Mouse (Mus musculus): ENCODE data around the gene Iffo2.

The Iffo2 gene

DNA sequence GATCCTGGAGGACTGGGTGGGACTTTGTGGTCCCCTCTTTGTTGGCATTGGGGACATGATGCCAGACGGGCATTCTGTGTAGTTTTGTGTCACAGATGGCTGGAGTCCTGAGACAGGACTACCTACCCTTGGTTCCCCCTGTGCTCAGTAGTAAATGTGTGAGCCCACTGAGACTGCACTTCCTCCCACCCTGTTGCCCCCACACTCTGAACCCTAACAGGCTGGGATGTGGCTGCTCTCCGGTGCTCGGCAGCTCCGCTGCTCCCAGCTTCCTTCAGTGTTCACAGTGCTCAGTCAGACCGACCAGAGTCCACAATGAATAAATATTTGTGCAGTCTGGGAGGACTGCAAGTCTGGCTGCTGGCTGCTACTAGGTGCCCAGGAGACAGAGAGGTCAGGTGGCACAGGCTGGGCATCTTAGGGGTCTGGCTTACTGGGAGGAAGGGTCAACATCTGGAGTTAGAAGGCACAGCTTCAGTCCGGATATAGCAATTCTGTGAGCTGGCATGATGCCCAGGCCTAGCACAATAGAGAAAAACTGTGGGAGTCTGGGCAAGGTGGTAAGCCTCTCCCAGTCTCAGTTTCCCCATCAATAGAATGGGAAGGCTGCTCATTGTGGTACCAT, 51.2 kb downstream of the Iffo2 start:
- no peak for DNase-seq (ENCODE audit: low spot score in 2 of 2)

DNA sequence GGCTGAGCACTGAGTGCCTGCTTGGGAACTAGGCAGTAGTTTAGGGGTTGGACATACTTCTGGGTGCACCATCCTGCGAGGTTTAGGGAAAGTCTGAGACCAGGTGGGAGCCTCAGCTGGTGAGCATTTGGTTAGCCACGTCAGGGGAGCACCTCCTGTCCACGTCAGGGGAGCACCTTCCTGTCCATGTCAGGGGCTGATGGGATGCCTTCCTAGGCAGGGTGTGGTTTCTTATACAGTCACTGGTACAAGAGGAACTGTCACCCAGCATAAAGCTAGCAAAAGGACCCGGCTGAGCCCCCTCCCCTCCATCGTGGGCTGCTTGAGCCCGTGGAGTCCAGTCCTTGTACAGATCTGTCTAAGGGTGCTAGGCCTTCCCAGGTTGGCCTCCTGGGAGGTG, 52.0 kb downstream of the Iffo2 start:
- DNase-seq (ENCODE audit: low spot score in 2 of 2) = no peak

DNA sequence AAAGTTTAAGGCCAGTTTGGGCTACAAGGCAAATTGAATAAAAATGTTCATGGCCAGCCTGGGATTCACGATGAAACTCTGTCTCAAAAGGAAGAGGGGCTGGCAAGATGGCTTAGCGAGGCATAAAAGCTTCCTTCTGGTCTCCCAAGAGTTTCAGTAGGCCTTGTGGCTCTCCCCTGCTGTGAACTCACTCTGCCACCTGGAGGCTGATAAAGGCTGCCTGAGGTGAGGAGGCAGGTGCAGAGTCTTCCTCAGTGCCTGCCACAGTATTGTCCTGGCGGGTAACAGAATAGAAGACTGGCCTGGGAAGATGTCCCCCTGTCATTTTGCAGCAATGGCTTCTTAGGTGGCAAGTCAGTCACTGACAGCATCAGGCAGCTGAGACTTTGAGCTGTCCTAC, 52.6 kb downstream of the Iffo2 start:
- DNase-seq (ENCODE audit: low spot score in 2 of 2) = no peak

DNA sequence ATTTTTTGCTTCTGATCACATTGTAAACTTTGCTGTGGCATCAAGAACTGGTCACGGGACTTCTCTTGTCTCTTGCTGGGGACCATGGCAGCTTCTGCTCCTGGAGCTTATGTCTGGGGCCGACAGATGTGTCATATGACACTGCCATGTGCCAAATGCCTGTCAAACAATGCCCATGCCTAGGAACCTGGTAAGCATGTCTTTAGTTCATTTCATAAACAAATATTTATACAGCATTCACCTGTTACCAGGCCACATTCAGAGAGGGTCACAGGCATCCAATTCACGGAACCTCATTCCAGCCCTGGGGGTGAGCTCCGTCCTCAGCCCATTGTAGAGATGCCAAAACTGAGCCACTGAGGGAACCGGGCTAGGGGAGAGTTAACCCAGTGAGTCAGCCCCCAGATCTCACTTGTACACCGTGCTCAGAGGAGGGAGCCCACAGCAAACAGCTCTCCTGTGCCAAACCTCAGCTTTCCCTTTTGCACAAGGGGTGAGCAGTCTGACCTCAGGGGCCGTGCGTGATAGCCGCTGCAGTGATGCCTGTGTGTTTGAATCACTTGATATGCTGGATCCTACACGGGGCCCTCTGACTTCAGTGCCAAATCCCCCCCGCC, 53.4 kb downstream of the Iffo2 start:
- DNase-seq (ENCODE audit: low spot score in 2 of 2) = no peak

DNA sequence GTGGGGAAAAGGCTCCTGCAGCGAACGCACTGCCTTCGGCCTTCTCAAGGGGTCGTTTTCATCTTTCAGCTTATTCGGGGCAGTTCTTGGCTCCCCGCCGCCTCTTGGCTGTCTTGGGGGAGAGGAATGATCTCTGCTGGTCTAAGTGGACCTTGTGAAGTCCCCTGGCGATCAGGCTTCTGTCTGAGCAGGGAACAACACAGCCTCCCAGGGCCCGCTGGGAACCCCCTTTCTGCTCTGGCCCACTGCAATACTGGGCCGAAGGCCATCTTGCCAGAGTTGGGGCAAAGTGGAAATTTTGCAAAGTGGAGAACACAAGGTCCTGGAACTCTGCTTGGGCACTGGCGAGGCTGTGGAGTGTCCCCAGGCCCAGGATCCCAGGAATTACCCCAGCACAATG, 54.4 kb downstream of the Iffo2 start:
- DNase-seq (ENCODE audit: low spot score in 2 of 2) = no peak

DNA sequence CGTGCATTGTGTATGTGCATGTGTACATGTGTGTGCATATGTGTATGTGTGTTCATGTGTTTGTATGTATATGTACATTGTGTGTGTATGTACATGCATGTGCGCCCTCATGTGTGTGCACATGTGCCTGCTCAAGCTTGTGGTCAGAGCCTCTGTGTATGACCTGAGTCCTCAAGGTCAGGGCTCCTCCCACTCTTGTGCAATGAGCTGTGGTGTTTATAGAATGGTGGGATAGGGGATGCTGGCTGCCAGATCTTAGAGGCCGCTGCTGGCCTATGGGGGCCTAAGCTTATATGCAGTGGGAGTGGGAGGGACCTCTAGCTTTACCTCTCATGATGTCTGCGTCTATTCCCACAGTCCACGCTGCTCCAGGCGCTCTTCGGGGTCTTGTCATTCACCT, 55.4 kb downstream of the Iffo2 start:
- DNase-seq (ENCODE audit: low spot score in 2 of 2) = no peak

DNA sequence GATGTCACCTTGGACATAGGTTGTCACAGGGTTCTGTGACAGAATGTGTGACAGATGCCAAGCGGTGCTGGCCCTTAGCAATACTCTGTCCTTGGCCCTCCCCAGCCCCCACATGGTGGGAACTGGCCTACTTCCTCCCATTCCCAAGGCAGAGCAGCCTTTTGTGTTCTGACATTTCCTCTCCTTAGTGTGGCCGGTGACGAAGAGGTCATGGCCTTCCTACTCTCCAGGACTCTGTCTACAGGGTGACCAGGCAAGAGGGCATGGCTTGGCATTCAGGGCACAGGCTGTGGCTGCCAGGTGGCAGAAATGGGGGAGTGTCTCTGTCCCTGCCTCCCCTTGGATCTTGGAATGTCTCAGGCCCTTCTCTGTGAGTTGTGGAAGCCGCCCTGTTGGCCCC, 57.0 kb downstream of the Iffo2 start:
- DNase-seq (ENCODE audit: low spot score in 2 of 2) = no peak

DNA sequence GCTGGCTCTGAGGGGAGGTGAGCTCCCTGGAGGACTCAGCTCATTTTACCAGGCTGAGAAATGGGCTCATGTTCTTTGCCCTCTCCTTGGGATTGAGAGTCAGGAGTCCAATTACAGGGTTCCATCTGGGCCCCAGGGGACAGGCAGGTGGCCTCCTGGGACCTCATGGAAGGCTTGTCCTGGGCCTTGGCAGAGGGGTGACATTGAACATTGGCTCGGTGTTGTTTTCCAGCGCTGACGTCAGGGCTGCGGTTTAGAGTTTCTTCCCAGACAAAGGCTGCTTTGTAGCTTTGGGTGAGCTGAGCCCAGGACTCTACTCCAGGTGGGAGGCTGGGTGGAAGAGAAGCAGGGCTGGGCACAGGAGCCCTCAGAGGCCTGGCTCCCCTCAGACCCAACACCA, 57.4 kb downstream of the Iffo2 start:
- no peak for DNase-seq (ENCODE audit: low spot score in 2 of 2)

DNA sequence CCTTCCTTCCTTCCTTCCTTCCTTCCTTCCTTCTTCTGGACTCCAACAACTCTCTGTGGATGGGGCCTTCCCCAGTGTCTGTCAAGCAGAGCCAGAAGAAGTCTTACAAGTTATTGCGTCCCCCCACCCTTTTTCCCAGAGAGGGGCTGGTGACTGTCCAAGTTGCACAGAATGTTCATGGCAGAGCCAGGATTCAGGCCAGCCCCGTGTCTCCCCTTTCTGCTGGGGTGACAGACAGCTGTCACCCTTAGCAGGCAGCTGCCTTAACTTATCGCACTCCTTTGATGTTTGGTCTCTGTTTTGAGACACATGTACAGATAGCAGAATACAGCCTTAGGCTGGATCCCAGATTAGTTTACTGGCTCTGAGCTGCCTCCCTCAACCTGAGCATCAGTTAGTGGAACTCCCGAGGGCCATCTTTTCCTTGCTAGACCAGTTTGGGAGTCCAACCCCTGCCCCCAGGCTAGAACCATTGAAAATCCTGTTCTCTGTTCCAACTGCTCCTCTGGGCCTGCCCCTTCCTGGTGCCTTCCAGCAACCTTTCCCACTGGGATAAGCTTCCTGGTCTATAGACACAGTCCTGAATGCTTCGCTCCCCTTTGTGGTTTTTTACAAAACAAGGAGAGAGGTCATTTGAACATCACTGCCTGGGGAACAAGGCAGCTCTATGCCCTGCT, 59.1 kb downstream of the Iffo2 start:
- DNase-seq (ENCODE audit: low spot score in 2 of 2) = no peak

DNA sequence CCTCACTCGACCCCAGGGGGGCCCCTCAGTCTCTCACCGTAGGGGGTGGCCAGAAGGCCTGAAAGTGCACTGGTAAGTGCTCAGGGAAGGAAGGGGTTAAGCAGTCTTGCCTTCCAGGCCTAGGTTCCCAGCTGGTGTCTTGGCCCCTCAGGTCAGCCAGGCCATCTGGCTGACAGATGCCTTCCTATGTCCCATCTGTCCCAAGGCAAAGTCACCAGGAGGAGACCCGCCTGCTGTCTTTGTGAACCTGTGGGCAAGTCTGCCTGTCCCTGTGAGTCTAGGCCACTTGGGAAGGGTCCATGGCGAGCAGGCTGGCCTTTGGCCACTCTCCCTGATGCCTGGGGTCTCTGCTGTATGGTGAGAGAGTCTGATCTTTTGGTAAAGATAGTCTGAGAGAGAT, 60.1 kb downstream of the Iffo2 start:
- no peak for DNase-seq (ENCODE audit: low spot score in 2 of 2)

DNA sequence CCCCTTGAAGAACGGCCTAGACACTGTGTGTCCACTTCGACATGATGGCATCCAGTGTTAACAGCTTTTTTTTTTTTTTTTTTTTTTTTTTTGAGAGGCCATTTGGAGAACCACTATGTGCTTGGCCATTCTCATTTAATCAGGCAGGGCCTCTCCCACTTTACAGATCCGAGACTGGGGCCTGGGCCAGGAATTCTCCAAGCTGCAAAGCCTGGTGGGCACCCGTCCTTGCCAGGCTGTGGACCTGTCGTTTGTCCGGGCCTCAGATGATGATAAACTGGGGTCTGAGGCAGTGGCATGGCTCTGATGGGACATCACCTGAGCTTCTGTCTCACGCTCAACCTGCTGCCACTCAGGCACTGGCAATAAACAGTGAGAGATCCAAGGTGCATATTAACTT, 62.5 kb downstream of the Iffo2 start:
- DNase-seq (ENCODE audit: low spot score in 2 of 2) = no peak

DNA sequence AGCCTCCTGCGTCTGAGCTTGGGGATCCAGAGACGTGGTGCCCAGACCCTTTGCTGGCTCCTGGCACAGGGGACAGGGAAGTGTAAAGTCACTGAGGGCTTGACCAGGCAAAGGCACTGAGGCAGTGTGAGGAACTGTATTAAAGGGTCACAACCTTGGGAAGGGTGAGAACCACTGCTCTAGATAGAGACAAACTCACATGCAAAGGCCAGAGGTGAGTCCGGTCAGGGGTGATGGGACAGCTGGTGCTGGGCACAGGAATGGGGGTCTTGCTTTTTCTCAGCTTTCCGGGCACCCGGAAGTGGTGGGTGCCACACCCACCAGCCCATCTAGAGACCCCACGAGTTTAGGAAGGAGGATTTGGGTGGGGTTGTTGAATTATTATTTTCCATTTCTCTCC, 63.0 kb downstream of the Iffo2 start:
- DNase-seq (ENCODE audit: low spot score in 2 of 2) = no peak

DNA sequence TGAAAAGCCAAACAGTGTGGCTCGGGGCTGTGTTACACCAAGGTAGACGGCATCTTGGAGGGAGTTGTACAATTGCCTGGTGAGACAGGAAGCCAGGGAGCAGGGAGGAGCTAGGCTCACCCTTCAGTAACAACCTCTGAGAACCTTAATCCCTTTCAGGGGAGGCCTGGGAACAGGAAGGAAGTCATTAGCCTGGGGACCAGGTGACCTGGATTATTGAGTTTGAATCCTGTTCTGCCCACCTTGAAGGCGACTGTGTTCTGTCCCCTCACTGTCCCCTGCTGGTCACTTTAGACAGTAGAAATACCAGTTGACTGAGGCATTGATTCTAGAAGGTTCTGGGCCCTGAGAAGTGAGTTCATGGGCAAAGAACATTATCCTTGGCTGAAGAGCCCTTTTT, 63.7 kb downstream of the Iffo2 start:
- DNase-seq (ENCODE audit: low spot score in 2 of 2) = no peak

DNA sequence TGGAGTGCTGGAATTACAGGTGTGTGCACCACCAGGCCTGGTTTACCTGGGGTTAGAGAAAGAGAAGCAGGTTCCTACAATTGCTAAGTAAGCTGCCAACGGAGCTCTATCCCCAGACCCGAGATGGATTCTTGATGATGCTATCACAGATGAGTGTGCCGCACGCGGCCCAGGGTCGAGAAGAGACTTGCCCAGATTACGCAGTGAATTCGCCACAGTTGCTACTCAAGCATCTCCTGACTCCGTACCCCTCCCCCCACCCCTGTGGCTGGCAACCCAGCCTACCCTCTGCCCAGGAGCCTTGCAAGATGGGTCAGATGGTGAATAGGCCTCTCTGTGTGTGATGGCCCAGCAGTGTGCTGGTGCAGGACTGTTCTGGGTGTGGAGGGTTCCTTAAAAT, 66.4 kb downstream of the Iffo2 start:
- DNase-seq (ENCODE audit: low spot score in 2 of 2) = no peak

DNA sequence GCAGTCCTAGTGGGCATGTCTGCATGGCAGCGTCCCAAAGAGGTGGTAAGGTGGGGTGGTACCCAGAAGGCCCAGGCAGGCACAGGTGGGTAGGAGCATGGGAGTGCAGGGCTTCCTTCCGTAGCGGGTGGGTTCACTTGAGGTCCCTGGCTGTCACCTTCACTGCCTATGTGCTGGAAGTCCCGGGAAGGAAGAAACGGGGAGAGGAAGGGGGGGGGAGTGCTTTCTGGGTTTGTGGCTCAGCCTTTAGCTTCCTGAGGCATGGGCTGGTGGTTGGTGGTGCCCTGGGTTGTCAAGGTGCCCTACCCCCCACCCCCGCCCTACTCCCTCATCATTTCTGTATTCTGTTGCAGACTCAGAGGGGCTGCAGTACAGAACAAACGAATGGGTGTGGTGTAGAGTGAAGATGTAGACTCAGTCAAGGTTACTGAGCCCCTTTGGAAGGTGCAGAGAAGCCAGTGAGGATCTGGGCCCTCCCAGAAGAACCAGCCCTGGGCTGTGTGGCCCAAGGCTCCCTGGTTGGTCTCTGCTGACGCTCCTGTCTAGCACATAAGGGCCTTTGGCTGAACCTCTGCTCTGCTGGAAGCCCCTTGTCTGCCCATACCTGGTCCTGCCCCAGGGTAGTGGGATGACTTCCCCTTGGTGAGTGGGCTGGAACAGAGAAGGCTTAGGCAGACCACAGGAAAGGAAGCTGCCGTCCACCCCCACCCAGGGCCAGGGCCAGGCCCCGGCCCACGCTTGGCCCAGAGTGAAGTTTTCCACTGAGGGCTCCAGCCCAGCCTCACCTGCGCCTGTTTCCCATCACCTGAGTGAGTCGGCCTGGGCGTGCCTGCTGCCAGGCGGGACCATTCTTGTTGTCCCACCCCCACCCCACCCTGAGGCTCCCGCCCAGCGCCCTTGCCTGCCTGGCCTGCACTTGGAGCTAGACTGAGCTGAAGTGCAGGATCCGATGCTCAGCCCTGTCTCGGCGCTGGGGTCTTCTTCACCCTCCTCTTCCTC, 67.2 kb downstream of the Iffo2 start:
- no peak for DNase-seq (ENCODE audit: low spot score in 2 of 2)

DNA sequence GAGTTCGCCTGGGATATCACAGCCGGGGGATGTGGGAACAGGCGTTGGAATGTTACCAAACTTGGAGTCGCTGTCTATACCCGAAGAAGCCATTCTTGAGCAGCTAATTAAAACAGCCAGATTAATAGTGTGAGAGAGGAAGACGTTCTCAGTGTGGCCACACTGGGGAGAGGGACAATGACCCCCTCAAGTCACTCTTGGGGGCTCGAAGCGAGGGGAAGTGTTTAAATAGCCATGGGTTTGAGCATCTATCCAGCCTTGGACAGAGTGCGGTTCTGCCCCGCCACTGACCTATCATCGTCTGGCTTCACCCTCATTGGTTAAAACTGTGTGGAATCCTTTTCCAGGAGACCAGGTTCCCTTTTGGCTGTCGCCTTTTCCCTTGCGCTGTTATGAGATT, 68.0 kb downstream of the Iffo2 start:
- no peak for DNase-seq (ENCODE audit: low spot score in 2 of 2)

DNA sequence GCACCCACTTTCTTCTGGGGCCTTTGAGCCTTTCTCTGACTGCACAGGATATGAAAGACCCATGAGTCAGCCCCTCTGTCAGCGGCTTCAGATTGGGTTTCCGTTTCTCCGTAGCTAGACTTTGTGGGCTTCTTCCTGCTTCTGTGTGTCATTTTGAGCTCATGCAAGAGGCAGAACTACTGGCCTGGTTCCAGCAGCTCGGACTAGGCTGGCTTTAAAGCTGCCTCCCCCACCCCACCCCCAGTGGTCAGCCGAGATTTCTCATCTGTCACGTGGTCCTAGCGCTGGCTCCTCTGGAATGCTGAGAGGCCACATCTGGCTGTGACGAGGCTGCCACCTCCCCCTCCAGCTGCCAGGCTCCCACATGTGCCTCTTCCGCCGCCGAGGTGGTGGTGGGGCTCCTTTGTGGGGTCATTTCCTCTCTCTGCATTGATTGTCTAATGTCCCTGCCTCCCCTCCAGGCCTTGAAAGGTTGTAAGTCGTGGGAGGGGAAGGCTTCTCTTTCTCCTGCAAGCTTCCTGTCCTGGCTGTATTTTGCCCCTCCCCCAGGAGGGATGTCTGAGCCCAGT, 68.7 kb downstream of the Iffo2 start:
- DNase-seq (ENCODE audit: low spot score in 2 of 2) = peak; percentile 59 to 71

DNA sequence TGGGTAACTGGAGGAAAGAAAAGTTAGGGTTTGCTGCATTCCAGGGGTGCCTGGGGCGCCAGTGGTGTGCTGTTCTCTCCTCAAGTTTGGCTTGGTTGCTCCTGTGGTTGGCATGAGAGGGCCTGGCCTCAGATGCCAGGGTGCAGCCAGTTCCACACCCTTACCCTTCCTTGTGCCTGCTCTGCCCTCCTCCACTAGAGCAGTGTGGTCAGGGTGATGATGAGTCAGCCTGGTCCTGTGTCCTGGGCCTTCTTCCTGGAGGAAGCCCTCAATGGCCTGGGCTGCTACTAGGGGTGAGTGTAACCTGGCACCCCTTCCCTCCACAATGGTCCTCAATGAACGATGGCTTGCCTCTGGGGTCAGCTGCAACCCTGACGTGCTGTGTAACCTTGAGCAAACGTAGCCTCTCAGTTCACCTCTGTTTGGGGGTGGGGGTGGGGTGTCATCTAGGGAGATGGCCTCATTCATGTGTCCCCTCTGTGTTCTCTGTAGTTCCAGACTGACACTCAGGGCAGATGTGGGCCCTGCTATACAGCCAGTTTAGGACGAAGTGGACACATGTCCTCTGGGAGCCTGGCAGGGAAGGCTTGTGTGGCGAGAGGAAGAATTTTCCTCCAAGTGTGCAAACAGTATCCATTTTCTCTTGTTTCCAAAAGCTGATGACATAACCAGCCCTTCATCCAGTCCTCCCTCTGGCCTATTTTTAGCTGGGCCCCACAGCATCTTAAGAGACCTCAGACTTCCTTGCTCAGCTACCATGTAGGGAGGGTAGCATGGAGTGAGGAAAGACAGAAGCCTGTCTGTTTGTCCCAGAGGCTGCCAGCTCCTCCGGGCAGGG, 71.4 kb downstream of the Iffo2 start:
- no peak for DNase-seq (ENCODE audit: low spot score in 2 of 2)

DNA sequence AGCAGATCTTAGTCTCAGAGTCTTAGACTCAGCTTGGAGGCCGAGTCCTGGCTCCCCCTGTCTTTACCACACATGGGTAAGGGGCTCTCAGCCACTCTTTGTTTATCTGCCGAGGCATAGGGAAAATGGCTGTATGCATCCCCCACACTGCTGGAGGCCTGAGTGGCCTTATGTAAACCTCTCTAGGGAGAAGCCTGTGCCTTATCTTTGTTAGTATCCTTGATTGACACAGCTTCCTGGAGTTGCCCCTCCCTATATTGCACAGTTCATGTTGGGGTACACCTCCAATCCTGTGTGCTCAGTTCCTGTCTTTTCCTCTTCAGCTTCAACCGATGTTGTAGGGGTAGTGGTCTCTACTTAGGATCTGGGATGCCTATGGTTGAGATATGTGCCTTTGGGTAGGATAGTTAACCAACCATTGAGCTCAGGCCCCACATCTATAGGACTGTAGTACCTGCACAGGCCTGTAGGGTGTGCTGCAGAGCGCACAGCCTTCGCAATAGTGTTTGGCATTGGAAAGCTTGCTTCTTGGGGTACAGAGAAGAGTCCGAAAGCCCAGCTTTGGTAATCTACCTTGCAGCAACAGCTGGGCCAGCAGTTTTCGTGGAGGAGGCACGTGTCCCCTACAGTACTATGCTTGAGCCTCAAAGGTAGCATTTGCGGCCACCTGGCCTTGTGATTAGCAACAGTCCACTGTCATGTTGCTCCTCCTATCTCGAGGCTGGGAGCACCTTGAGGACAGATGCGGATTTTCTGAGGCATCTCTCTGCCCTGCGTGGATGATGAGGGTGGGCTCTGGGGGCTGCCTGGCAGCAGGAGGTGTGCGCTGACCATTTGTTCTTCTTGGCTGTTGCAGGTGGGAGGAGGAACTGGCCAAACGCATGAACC, 72.3 kb downstream of the Iffo2 start, which contains the start of gene Gm21969:
TSS of gene Gm21969 (plus strand) at position 830 of the 888 bp plus-strand sequence.
- DNase-seq (ENCODE audit: low spot score in 2 of 2) = no peak

DNA sequence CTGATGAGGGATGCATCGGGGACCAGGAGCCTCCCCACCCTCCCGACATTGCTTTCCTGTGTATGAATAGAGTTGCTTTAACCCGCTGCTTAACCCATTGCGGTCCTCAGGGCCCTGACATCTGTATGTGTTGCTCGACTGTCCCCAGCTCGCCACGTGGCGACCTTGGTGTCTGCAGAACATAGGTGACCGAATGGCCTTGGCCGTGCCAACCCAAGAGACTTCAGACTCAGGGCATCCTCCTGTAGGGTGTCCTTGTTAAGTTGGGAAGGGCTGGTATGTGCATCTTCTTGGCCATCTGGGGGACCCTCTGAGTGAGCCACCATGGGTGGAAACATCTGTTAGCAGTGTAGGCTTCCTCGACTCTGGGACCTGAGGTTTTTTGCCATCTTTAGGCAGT, 74.9 kb downstream of the Iffo2 start:
- DNase-seq (ENCODE audit: low spot score in 2 of 2) = no peak
